Mouse (Mus musculus): Measurements from ENCODE around the gene Wnt2.

DNA sequence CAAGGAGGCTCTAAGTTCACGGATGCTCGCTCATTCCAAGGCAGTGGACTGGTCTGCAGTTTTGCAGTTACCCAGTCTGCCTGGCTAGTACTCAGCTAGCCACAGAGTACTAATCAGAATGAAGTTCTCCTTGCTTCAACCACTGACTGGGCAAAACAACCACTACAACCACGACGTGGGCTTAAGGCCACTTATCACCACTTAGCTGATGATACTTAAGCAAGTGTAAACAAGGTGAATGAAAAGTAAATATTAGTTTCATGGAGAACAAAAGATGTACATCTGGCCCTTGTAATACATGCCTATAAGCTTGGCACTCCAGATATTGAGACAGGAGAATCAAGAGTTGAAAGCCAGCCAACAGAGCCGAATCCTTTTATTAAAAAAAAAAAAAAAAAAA lies 83.9 kb downstream of the Wnt2 start:
- TF ChIP-seq CTCF (IDR thresholded peaks at IDR 0.05; ENCODE audit: extremely low read depth, insufficient read depth, insufficient read length, insufficient replicate concordance), result no peak
- TF ChIP-seq POLR2A (IDR thresholded peaks at IDR 0.05; ENCODE audit: low read depth, low read length), result no peak
